Mouse (Mus musculus) C3H10T1/2 (cell line): Measurements from ENCODE around the gene Lsm14b. TPM values are rescaled to one million over a fixed set of nuclear protein-coding genes. Genes with fewer than 3 reads are reported as not detected.

Experiments used
- polyA plus RNA-seq, 2 experiments: library from polyadenylated mRNA; unstranded; fragments of >200 nt; fragmentation: generic; extraction: Trizol; gene quantifications; one replicate each; pipeline ENCODE4 v1.2.1; 2012; ENCODE audit warnings: missing spikeins in 2 of 2

Lsm14b gene
- polyA plus RNA-seq: 10 to 100 TPM in 1 of 2 experiments, 1 to 10 TPM in 1; 9.8 to 26.9 TPM

GRCm38 (mm10) chr2:180024401-180025098, at the start of gene Lsm14b:
Gene Lsm14b, plus strand, starts transcription at chr2:180024987.

GRCm38 (mm10) chr2:179976628-179977343, 48.0 kb upstream of the Lsm14b start, which contains the start of gene Taf4:
Gene Taf4, minus strand, starts transcription at chr2:179976646.

DNA sequence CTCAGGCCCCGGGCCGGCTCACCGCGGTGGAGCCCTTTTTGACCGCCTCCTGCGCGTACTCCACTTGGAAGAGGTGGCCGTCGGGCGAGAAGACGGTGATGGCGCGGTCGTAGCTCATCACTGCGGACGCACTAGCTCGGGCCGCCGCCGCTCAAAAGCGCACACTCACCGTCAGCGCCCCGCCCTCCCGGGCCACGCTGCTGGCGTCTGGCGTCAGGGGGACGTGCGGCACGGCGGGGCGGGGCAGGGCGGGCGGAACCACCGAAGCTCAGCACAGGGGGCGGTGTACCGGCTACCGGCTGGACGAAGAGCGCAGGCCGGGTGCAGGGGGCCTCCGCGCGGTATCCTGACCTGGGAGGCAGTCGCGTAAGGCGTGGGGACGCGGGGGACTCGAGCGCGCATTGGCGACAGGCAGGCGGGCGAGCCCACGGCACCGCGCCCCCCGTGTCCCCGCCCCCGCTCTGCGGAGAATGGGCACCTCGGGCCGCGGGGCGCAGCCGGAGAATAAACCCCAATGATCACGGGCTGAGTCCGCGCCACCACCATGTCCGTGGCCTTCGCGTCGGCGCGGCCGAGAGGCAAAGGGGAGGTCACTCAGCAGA, 17.6 kb downstream of the Lsm14b start, which contains the start of the genes Psma7 and Ss18l1:
Gene Psma7, minus strand, starts transcription at position 178 of the 602 bp plus-strand sequence.
Gene Ss18l1, plus strand, starts transcription at position 254 of the 602 bp plus-strand sequence.

GRCm38 (mm10) chr2:180070481-180071453, 46.0 kb downstream of the Lsm14b start, which contains the start of gene Mtg2:
Gene Mtg2, plus strand, starts transcription at chr2:180070588.

Other genes starting within 250 kb of the Lsm14b start
- gene Taf4, start 48.3 kb upstream of the Lsm14b start, polyA plus RNA-seq: 1 to 10 TPM in 1 of 2 experiments, under 1 TPM in 1; 0.66 to 3.9 TPM
- 100 to 1,000 TPM; 334 to 547 TPM for gene Psma7, start 17.4 kb downstream of the Lsm14b start, polyA plus RNA-seq
- 1 to 10 TPM in 1 of 2 experiments, under 1 TPM in 1; 0.08 to 1.6 TPM for gene Ss18l1, start 17.5 kb downstream of the Lsm14b start, polyA plus RNA-seq
- gene Mtg2, start 45.6 kb downstream of the Lsm14b start, polyA plus RNA-seq: 10 to 100 TPM in 1 of 2 experiments, 1 to 10 TPM in 1; 10.0 to 15.7 TPM
- under 1 TPM in 1 of 2 experiments, not detected in 1; 0.07 TPM for gene Hrh3, start 79.5 kb downstream of the Lsm14b start, polyA plus RNA-seq
- gene Osbpl2, start 94.3 kb downstream of the Lsm14b start, polyA plus RNA-seq: 10 to 100 TPM in 1 of 2 experiments, 1 to 10 TPM in 1; 4.6 to 23.6 TPM
- 100 to 1,000 TPM; 108 to 168 TPM for gene Adrm1, start 146.5 kb downstream of the Lsm14b start, polyA plus RNA-seq
- gene Lama5, start 200.9 kb downstream of the Lsm14b start, polyA plus RNA-seq: 1 to 10 TPM; 5.8 to 9.6 TPM
- 1,000 to 10,000 TPM; 5,174 to 7,203 TPM for gene Rps21, start 232.4 kb downstream of the Lsm14b start, polyA plus RNA-seq
- gene Cables2, start 248.5 kb downstream of the Lsm14b start, polyA plus RNA-seq: 1 to 10 TPM; 5.3 to 9.5 TPM